Mouse (Mus musculus) heart, embryonic 11.5 days (tissue): ENCODE measurements at regions not wholly inside any gene's neighbourhood (a gene's known extent, or its start where the extent isn't known, plus 50 kb on each side); places are given as distances from the start of the nearest gene placed in this dataset.

Source experiments
- ATAC-seq: fragments of 200-750 bp; cut with Nextera tagmentation; replicated peaks from 2 replicates; pipeline ENCODE4 v1.8.0; 2017; ENCODE audit warnings: moderate library complexity; ENCODE audit not compliant: insufficient number of reproducible peaks, low FRiP score, low TSS enrichment
- H3K27ac ChIP-seq: fragments of 300-500 bp; sonication (generic); 2 replicates; pipeline ENCODE4 v1.5.1; 2014; ENCODE audit warnings: mild to moderate bottlenecking, low read depth, low read length
- H3K27me3 ChIP-seq: fragments of 300-500 bp; sonication (generic); 2 replicates; pipeline ENCODE4 v1.6.1; 2014; ENCODE audit warnings: mild to moderate bottlenecking, low read length, mixed read lengths; ENCODE audit not compliant: control insufficient read depth, insufficient read depth
- H3K36me3 ChIP-seq: fragments of 300-500 bp; sonication (generic); 2 replicates; pipeline ENCODE4 v1.6.1; 2014; ENCODE audit warnings: mild to moderate bottlenecking, low read length, moderate library complexity, mixed read lengths; ENCODE audit not compliant: control insufficient read depth, insufficient read depth
- H3K4me1 ChIP-seq: fragments of 300-500 bp; sonication (generic); 2 replicates; pipeline ENCODE4 v1.6.1; 2014; ENCODE audit warnings: low read length; ENCODE audit not compliant: control insufficient read depth, insufficient read depth
- H3K4me2 ChIP-seq: fragments of 300-500 bp; sonication (generic); 2 replicates; pipeline ENCODE4 v1.6.1; 2014; ENCODE audit warnings: mild to moderate bottlenecking, moderate library complexity
- H3K4me3 ChIP-seq: fragments of 300-500 bp; sonication (generic); 2 replicates; pipeline ENCODE4 v1.5.1; 2014; ENCODE audit warnings: low read depth, low read length
- H3K9ac ChIP-seq: fragments of 300-500 bp; sonication (generic); 2 replicates; pipeline ENCODE4 v1.6.1; 2014; ENCODE audit warnings: mild to moderate bottlenecking, low read depth, low read length, moderate library complexity
- H3K9me3 ChIP-seq: fragments of 300-500 bp; sonication (generic); replicated peaks from 2 replicates; pipeline ENCODE4 v1.6.1; 2016; ENCODE audit warnings: low read length; ENCODE audit not compliant: control insufficient read depth
- WGBS: fragments of 180-500 bp; shearing (Covaris S2); extraction: QIAGEN DNeasy Blood & Tissue Kit; methylation state at CpG from one replicate; pipeline ENCODE4 v1.1.7; 2014; ENCODE audit not compliant: insufficient replicate concordance; 5-methylcytosine and 5-hydroxymethylcytosine counted together

GRCm38 (mm10) chr11:94882687-94883383, 53.2 kb upstream of the Col1a1 start:
- peak overlapping the region; percentile 59 for H3K27ac ChIP-seq
- no peaks in the 10 kb centered on the region for H3K36me3 ChIP-seq
- ATAC-seq, result peak; percentile 55
- H3K9me3 ChIP-seq, result no peaks in the 10 kb centered on the region
- peaks cover 21% of the 10 kb centered on the region for H3K4me1 ChIP-seq
- WGBS, result 4% methylated on average over 18 of the region's 19 CpGs
- peaks cover 21% of the 10 kb centered on the region for H3K27me3 ChIP-seq
- peak overlapping the region; percentile 60 for H3K9ac ChIP-seq
- H3K4me3 ChIP-seq, result peak overlapping the region; percentile 28
- peak overlapping the region; percentile 58 for H3K4me2 ChIP-seq

GRCm38 (mm10) chr11:94881982-94882686, 53.9 kb upstream of the Col1a1 start:
- no peaks in the 10 kb centered on the region for H3K36me3 ChIP-seq
- peak; percentile 41; the same call in 1 of the 2 replicates for ATAC-seq
- H3K9ac ChIP-seq, result peak overlapping the region; percentile 60
- peak overlapping the region; percentile 75 for H3K27ac ChIP-seq
- H3K4me1 ChIP-seq, result peaks cover 21% of the 10 kb centered on the region
- WGBS, result 10% methylated on average over 9 of the region's 9 CpGs
- peak overlapping the region; percentile 28; the same call in 1 of the 2 replicates for H3K4me3 ChIP-seq
- peaks cover 21% of the 10 kb centered on the region for H3K27me3 ChIP-seq
- H3K9me3 ChIP-seq, result no peaks in the 10 kb centered on the region
- peak overlapping the region; percentile 60 for H3K4me2 ChIP-seq

- no peak for ATAC-seq
Measured at GRCm38 (mm10) chr11:94880896-94881840, 54.9 kb upstream of the Col1a1 start.

GRCm38 (mm10) chr11:94876707-94877106, 59.3 kb upstream of the Col1a1 start:
- H3K4me3 ChIP-seq, result no peak overlapping the region
- peaks cover 17% of the 10 kb centered on the region for H3K27me3 ChIP-seq
- H3K4me2 ChIP-seq, result no peak overlapping the region
- WGBS, result 46% methylated on average over 1 of the region's 1 CpGs
- no peak overlapping the region for H3K27ac ChIP-seq
- H3K36me3 ChIP-seq, result no peaks in the 10 kb centered on the region
- H3K4me1 ChIP-seq, result peaks cover 27% of the 10 kb centered on the region
- no peak for ATAC-seq
- no peak overlapping the region for H3K9ac ChIP-seq
- H3K9me3 ChIP-seq, result no peaks in the 10 kb centered on the region

More at GRCm38 (mm10) chr11:94880896-94881840, 54.9 kb upstream of the Col1a1 start:
- H3K36me3 ChIP-seq, result no peaks in the 10 kb centered on the region
- H3K4me1 ChIP-seq, result peaks cover 21% of the 10 kb centered on the region
- WGBS, result 6% methylated on average over 27 of the region's 27 CpGs
- no peaks in the 10 kb centered on the region for H3K9me3 ChIP-seq
- peak overlapping the region; percentile 19 for H3K4me3 ChIP-seq
- H3K27me3 ChIP-seq, result peaks cover 21% of the 10 kb centered on the region
- peak overlapping the region; percentile 61 for H3K9ac ChIP-seq
- H3K4me2 ChIP-seq, result peak overlapping the region; percentile 60
- peak overlapping the region; percentile 75 for H3K27ac ChIP-seq

- Histone ChIP-seq H3K4me1 (peaks cover 19% of the 10 kb centered on the region), H3K27me3 (peaks cover 14% of the 10 kb centered on the region)
- 56% methylated on average over 7 of the region's 7 CpGs for WGBS
Measured at GRCm38 (mm10) chr11:94875026-94875425, 61.0 kb upstream of the Col1a1 start.

GRCm38 (mm10) chr11:94874155-94874561, 61.9 kb upstream of the Col1a1 start:
- WGBS, result 8% methylated on average over 7 of the region's 7 CpGs
- peaks cover 19% of the 10 kb centered on the region for H3K4me1 ChIP-seq
- H3K4me2 ChIP-seq, result peak overlapping the region; percentile 70
- peak overlapping the region; percentile 54; the same call in 1 of the 2 replicates for H3K27ac ChIP-seq
- no peak overlapping the region for H3K4me3 ChIP-seq
- no peaks in the 10 kb centered on the region for H3K9me3 ChIP-seq
- ATAC-seq, result peak; percentile 18; the same call in 1 of the 2 replicates
- peaks cover 14% of the 10 kb centered on the region for H3K27me3 ChIP-seq
- H3K9ac ChIP-seq, result no peak overlapping the region
- H3K36me3 ChIP-seq, result no peaks in the 10 kb centered on the region

More at GRCm38 (mm10) chr11:94875026-94875425, 61.0 kb upstream of the Col1a1 start:
- no peaks in the 10 kb centered on the region for H3K9me3 ChIP-seq
- no peak overlapping the region for H3K27ac ChIP-seq
- no peaks in the 10 kb centered on the region for H3K36me3 ChIP-seq
- no peak overlapping the region for H3K4me2 ChIP-seq
- no peak overlapping the region for H3K9ac ChIP-seq
- no peak for ATAC-seq
- no peak overlapping the region for H3K4me3 ChIP-seq

- H3K9ac ChIP-seq, result no peak overlapping the region
- H3K4me1 ChIP-seq, result peaks cover 19% of the 10 kb centered on the region
- no peak overlapping the region for H3K4me3 ChIP-seq
- peak overlapping the region; percentile 70 for H3K4me2 ChIP-seq
- ATAC-seq, result peak; percentile 29; the same call in 1 of the 2 replicates
- H3K9me3 ChIP-seq, result no peaks in the 10 kb centered on the region
- peaks cover 13% of the 10 kb centered on the region for H3K27me3 ChIP-seq
- WGBS, result 5% methylated on average over 7 of the region's 7 CpGs
- no peaks in the 10 kb centered on the region for H3K36me3 ChIP-seq
- peak overlapping the region; percentile 54; the same call in 1 of the 2 replicates for H3K27ac ChIP-seq
Measured at GRCm38 (mm10) chr11:94873693-94874092, 62.3 kb upstream of the Col1a1 start.

GRCm38 (mm10) chr11:94872921-94873320, 63.1 kb upstream of the Col1a1 start:
- Histone ChIP-seq H3K4me2 (peak overlapping the region; percentile 70), H3K36me3 (no peaks in the 10 kb centered on the region), H3K27me3 (peaks cover 12% of the 10 kb centered on the region), H3K4me3 (peak overlapping the region; percentile 27), H3K9me3 (no peaks in the 10 kb centered on the region), H3K27ac (peak overlapping the region; percentile 54), H3K9ac (peak overlapping the region; percentile 43; the same call in 1 of the 2 replicates), H3K4me1 (peaks cover 19% of the 10 kb centered on the region)
- ATAC-seq, result peak; percentile 46; the same call in 1 of the 2 replicates
- WGBS, result under 1% methylated on average over 19 of the region's 19 CpGs
